Mouse (Mus musculus): ENCODE measurements around the gene Rab20.
"Not testable (repeated sequence)": the region's sequence is repeated elsewhere in the genome, so short reads cannot be mapped to it uniquely, and the experiment has no call there.

Rab20 gene

DNA sequence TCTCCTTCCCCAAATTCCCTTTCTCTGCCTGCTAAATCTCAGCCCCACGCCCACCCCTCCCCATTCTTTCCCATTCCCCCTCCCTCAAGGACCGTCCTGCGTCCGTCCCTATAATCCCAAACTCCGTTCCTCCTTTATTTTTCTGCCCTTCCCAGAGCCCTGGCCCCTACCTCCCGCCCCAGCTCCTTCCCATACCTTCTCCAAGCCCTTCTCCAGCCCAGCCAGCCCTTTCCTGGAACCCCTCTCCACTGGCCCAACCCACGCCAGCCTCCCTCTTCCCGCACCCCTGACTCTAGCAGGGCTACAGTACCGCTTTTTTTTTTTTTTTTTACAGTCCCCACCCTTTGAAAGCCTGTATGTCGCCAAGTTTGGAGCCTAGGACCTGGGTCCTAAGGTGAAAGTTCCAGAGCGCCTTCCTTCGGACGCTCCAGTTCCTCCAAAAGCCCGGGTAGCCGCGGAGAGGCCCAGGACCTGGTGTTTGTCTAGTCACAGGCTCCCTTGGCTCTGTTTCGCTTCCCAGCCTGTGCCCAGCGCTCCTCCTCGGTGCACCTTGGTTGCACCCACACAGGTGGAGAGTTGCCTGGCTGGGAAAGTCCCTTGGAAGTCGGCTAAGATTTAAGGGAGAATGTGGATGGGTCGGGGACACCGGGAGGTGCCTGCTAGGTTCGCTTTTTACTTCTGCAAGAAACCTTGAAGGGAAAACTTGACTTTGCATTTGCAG, 457 bp upstream of the Rab20 start:
- DNase-seq, result peak; percentile 50 to 58

DNA sequence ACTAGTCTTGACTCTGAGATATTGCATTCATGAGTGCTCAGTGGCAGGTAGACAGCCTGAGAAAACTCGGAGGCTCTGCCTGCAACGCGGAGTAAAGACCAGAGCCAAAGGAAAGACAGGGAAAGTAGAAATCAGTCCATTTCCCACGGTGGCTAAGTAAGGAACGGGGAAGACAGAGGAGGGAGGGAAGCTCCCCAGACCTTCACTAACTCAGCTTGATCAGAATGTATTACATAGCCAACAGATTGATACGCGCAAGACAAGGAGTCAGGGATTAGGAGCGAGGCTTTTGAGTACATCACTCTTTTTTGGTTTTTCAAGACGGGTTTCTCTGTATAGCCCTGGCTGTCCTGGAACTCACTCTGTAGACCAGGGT, 1.3 kb downstream of the Rab20 start:
- DNase-seq, result no peak

DNA sequence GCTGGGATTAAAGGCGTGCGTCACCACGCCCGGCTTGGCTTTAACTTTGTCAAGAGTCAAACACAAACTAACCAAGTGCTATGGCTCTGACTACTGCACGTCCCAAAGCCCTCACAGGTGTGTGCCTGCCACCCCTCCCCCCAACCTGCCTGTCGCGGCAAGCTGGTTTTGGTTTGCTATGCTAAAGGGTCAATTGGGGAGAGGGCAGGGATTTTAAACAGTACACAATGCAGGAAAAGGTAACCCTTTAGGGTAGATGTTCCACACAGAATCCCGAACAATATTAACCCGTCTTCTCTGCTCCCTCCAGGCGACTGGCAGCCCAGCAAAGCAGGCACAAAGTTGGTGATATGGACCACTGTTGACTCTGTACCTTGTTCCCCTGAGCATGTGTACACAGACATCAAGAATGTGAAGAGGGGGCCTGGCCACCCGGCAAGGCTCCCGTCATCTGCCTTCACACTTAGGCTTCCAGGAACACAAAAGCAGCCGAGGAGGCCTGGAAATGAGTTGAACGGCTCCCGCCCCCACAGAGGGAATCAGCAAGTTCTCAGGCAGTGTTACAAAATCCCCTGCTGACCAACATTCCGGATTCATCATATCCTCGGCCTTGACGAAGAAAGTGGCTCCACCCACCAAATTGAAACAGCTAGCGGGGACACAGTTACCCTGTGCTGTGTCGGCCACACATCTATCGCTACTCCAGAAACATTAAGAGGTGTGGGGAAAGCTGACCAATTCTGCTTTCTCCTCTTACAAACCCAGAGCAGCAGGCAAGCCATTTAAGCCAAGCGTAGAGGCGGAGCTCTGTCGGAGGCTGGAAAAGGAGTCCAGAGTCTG, 2.0 kb downstream of the Rab20 start:
- DNase-seq, result peak; percentile 70 to 73

DNA sequence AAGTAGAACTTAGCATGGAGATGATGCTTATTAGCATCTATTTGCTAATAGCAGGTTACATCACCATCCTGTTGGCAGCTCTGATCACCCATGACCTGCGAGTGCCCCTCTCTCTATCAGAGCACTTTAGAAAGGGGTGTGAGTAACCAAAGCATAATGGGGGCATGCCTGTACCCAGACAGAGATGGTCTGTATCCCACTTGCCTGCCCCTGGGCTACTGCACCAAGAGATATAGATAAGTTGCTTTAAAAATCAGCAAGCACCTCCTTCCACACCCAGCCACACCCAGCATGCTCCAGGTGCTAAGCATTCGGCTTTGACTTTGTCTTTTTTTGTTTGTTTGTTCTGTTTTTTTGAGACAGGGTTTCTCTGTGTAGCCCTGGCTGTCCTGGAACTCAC, 2.6 kb downstream of the Rab20 start:
- DNase-seq, result no peak

DNA sequence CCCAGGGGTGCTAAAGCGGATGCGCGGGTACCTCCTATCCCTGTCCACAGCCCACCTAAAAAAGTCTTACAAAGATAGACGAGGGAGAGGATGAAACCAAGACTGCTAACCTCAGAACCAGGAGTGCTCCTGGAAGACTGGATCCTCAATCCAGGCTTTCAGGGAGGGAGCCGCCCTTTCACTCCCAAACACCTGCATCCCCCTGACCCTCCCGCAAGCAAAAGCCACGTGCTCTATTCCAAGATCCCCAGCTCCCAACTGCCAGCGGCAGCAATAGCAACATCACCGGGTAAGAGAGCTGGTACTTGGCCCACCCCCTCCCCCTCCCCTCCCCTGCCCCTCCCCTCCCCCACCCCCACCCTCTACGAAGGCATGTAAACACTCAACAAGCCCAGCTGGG, 3.1 kb downstream of the Rab20 start:
- DNase-seq, result no peak

DNA sequence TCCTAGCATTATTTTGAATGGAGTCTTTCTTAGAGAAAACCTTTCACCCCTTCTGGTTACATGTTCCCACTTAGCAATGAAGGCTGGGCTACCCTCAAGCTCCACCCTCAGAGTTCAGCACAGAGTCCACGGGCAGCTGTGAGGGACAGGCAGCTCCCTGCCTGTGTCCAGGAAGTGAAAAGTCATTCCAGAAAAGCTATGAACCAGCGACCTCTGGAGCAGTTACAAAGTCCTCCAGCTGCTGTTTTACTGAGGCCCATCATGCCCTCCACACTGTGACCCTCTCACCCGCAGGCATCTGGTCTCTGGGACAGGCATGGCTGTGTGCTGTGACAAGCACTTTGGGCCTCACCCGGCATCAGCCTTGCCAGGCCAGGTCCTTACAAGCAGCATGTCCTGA, 5.4 kb downstream of the Rab20 start:
- DNase-seq, result peak; percentile 91 to 95

DNA sequence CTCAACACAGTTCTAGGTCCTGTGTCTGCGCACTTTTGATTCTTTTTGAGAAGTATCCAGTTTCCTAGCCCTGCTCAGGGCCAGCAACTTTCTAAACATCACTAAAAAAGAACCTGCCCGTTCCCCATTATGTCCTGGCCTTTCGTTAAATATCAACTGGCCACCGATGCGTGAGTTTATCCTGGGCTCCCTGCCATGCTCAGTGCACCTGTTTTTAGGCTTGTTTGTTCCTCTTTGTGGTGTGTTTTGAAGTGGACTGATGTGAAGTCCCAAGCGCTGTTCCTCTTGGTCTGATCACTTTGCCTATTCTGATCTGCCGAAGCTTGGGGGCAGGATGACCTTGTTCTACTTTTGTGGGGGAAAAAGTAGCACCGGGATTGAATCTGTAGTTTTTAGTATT, 7.2 kb downstream of the Rab20 start:
- DNase-seq, result peak; percentile 89 to 92

DNA sequence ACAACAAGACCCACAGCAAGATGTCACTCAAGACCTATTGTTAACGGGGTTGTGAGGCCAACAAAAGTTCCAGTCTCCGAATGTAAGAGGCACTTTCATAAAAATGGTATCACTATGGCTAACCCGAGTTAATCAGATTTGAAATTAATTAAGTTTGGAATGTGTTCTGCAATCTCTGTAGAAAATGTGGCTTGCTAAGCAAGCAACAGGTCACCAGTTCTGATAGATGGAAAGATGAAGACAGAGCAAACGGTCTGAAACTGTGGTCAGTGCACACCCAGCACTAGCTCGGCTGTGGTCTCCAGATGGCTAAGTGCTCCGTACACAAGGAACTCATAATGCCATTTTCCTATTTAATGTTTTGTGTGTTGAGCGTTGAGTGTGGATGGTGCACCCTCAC, 7.8 kb downstream of the Rab20 start:
- DNase-seq, result no peak

DNA sequence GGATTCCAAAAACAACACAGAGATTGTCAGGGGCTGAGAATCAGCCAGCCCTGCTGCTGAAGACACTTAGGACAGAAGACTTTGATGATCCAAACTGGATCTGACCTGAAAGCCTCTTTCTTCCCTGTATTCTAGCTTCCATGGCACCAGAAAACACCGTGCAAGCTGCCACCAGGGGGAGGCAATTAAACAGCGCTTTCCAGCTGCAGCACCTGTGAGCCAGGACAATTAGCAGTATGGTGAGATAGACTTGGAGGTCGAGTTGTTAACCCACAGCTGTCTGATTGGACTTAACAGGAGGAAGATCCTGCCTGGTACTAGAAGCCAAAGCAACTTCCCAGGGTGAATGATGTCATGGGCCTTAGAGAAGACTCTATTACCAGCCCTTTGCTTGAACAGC, 9.4 kb downstream of the Rab20 start:
- DNase-seq, result peak; percentile 77 to 87

DNA sequence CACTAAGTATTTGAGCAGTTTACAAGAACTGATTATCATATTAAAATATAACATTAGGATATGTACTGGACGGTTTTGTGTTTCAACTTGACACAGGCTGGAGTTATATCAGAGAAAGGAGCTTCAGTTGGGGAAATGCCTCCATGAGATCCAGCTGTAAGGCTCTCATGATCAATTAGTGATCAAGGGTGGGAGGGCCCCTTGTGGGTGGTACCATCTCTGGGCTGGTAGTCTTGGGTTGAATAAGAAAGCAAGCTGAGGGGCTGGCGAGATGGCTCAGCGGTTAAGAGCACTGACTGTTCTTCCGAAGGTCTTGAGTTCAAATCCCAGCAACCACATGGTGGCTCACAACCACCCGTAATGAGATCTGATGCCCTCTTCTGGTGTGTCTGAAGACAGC, 12.0 kb downstream of the Rab20 start:
- not testable (repeated sequence) for DNase-seq

DNA sequence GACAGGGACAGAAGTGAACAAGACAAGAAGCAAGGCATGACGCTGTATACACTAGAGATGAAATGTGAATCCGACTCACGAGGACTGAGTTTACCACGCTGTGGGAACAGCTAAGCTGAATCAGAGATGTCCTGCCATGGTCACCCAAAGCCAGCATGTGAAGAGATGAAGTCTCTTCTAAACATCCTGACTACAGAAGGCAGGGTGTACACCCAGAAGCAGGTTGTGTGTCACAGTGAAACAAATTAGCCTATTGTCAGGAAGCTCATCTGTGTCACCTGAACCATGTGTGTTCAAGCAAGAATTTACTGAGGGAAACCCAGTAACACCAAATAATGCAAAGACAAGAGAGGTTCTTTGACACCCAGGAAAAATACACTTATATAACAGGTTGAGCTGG, 12.9 kb downstream of the Rab20 start:
- DNase-seq, result no peak

DNA sequence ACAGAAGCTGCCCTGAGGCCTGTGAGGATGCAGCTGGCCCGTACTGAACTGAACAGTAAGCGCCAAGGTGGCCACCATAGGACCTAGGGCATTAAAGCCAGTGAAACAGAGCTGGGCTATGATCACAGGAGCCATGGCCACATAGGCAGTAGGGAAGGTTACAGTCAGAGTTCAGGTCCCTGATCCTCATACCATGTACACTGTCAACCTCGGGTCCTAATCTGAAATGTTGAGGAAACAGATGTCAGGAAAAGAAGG, 13.9 kb downstream of the Rab20 start:
- no peak for DNase-seq

DNA sequence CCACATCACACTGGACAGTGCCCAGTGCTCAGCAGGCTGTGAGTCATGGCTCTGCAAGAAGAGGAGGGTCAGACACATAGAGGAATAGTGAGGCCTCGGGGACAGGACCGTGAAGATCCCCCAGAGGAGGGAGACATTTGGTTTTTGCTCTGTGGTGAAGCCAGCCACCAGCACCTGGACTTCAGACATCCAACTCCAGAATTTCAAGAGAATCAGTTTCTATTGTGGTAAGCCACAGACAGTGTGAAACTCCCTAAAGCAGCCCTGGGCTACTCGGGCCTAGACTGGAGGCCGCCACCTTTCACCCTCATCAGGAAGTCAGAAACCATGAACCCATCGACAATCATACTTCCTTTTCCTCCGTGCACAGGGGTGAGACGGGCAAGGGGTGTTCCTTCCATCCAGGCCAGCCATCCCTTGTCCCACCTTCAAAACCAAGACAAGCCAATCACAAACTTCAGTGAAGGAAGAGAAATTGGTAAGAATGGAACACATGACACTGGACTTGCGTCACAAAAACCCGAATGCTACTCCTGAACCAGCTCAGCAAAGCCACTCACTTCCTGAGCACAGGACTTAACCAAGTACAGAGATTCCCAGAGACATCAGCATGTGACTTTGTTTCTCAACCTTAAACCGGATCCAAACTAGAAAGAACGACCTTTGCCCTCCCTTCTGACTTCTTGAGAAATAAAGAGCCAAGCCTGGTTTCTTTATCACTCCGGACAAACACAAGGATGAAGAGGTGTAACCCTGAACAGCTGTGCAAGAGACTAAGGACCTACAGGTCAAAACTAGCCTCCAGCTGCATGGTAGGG, 14.4 kb downstream of the Rab20 start:
- peak in 1 of 2 experiments; percentile 77 for DNase-seq

DNA sequence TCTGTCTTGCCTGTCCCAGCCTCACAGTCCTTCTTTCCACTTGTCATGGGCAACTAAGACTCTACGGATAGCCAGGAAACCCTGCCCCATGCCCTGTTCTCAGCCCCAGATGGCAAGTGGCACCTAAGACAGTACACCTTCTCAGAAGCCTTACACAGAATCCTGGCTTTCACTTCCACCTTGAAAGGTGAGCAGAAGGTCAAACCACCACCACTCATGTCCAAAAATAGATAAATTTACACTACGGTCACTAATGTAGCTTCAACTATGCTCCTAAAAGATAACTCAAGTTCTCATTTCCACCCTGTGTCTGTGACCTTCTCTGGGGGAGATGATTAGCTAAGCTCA, 15.0 kb downstream of the Rab20 start:
- no peak for DNase-seq

DNA sequence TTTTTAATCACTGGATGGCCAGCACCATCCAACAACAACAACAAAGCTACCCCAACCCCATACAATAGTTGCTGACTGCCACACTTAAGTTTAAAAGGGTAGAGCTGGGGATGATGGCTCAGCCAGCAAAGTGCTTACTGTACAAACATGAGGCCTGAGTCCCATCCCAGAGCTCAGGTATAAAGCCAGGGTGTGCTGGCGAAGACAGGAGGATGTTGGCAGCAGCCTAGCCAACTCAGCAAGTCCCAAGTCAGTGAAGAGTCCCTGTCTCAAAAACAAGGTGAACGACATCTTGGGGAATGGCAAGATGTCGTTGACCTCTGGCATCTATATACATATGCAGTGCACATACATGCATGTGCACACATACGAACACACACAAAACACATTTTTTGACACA, 15.9 kb downstream of the Rab20 start:
- DNase-seq, result no peak

DNA sequence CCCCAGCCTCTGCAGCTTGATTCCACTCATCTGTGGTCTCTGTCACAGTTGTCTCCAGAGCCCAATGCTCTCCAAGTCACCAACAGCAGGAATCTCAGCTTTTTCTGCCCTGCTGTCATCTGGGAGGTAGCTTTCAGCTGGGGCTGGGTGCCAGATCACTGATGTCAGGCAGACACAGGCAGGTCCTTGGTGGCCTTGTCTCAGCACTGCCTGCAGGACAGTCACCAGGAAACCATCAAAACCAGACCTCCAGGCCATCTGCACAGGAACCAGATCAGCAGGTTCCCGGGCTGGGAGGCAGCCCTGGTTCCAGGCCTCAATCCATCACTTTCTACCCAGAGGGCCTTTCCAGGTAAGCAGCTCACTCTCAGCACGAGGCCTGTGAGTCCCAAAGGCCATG, 16.7 kb downstream of the Rab20 start:
- no peak for DNase-seq

DNA sequence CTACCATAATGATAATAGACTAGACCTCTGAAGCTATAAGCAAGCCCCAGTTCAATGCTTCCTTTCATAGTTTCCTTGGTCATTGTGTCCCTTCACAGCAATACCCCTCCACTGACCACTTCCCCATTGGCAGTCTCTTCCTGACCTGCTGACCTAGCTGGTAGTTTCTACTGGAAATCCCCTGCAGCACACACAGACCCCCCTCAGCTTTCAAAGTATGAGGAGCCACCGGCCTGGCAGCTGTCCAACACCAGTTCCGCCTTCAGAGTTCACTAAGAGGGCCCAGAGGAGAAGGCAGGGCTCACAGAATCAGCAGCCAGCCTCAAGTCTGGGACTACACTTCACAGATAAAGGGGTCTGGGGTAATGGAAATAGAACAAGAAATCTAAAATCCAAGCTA, 17.6 kb downstream of the Rab20 start:
- DNase-seq, result peak in 1 of 2 experiments; percentile 66

DNA sequence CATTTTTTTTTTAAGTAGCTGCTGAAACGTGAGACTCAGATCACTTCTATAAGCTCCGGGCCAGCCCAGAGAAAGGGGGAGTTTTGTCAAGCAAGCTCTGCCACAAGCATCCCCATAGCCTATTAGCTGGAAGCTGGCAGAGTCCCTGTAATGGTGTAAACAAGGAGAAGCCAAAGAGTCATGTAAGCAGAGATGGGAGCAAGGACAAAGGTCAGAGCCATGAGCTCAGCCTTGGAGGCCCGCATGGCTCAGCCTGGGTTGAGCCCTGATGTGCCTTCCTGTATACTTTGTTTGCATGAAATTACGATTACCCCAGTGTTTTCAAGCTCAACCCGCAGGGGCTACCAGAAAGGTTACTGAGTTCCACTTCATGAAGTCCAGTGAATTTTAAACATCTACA, 19.5 kb downstream of the Rab20 start:
- peak; percentile 61 to 82 for DNase-seq

DNA sequence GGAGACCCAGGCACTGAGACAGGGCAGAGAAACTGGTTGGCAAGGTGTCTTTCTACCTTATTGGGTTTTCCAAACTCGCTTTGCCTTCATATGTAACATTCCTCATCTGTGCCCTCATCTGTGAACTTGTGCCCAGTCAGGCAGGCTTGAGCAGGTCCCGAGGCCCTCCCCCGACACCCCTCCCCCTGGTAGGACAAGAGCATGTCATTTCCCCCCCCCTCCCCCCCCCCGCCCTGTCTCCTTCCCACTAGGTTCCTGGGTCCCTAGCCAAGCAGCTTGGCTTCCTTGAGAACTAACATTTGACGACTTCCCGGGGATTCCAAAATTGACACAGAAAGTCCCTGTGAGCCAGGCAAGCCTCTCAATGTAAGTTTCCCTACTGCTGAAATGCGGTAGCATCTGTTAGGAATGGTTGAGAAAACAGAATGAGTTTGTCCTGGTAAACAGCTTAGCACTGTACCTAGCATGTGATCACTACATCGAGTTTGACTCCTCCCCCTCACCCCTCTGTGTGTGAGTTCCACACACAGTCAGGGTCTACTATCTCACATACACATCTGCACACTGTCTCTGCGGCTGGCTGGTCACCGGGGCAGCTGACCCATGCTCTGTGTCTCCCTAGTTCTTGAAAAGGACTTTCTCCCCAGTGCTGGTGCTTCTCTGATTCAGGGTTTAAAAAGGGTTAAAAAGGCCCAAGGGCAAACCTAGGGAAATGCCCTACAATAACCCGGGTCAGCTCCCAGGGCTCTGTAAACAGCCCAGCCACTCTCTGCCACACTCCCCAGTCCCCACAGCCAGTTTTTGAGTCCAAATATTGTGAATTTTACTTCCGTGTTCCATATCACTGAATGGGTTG, 20.3 kb downstream of the Rab20 start:
- peak in 1 of 2 experiments; percentile 75 for DNase-seq

DNA sequence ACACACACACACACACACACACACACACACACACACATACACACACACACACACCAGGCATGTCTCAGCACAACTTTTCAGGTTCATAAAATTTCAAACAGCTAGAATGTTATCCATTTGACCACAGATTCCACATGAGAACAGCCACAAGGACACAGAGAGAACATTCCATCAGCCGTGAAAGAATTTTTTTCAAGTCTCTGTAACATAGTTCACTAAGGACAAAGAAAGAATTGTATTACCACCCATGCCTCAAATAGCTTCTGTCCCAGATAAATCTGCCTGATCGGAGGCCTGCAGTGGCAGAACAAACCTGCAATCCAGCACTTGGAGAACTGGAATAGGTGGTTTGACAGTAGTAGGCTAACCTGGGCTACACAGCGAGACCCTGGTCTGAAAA, 21.2 kb downstream of the Rab20 start:
- no peak for DNase-seq

DNA sequence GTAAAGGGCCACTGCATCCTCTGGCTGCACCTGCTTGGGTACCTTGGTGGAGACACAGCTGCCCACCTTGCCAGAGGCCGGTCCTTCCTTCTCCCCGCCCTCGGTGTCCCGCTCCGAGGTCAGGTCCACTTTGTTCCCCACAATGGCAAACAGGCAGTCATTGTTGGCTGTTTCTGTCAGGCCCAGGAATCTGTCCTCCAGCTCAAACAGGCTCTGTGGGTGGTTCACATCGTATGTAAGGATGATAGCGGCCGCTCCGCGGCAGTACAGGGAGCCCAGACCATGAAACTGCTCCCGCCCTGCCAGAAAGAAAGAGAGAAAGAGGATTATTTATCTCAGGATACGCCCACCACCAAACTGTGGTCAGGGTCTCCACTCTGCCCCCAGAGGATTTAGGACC, 24.3 kb downstream of the Rab20 start:
- DNase-seq, result no peak

DNA sequence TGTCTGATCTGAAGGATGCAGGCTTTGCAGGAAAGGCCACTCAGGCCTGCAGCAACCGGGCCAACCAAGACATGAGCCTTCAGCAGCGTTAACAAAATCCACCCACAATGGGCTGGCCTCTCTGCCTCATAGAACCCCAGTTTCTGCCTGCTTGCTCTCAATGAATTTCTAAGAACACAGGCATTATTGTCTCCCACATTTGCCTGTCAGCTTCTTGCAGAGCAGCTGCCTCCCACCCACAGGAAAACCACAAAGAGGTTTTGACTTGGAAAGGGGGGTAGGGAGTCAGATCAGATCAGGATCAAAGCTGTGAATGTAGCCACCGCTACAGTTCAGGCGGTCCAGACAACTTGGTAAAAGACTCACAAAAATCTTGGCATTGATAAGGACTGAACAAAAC, 25.5 kb downstream of the Rab20 start:
- DNase-seq, result no peak

DNA sequence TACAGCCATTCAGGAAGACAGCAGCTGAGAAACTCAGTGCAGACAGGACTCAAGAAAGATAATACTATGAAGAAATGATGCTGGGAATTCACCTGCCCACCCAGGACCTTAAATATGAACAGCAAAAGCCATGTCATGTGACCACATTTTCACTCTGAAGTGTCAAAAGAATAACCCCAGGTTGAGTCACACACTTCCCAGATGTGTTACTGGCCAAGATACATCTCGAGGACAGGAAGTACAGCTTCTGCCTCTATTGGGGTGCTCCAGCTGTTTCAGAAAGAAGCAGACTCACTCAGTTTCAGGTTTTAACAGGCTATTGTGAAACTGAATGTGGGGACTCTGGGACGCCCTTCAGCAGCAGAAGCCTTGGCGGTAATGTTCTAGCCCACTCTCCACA, 26.0 kb downstream of the Rab20 start:
- no peak for DNase-seq
